Mouse (Mus musculus) testis, adult 2 months (tissue): ENCODE measurements around the gene Muc3a. TPM values are rescaled to one million over a fixed set of nuclear protein-coding genes. Genes with fewer than 3 reads are reported as not detected.

Experiments used
- H3K27ac ChIP-seq: fragments of 200-500 bp; 2 replicates; pipeline ENCODE4 v1.5.1; 2012; ENCODE audit warnings: low read depth, low read length; ENCODE audit not compliant: control insufficient read depth, insufficient read depth
- H3K27me3 ChIP-seq: fragments of 200-500 bp; 2 replicates; pipeline ENCODE4 v1.6.1; 2012; ENCODE audit warnings: mild to moderate bottlenecking, low read length, moderate library complexity; ENCODE audit not compliant: control insufficient read depth, insufficient read depth
- H3K36me3 ChIP-seq: fragments of 200-500 bp; 2 replicates; pipeline ENCODE4 v1.6.1; 2012; ENCODE audit warnings: mild to moderate bottlenecking, low read length; ENCODE audit not compliant: control insufficient read depth, insufficient read depth
- H3K4me1 ChIP-seq: fragments of 200-500 bp; 2 replicates; pipeline ENCODE4 v1.6.1; 2012; ENCODE audit warnings: low read length; ENCODE audit not compliant: control insufficient read depth, insufficient read depth
- H3K4me3 ChIP-seq: fragments of 200-500 bp; 2 replicates; pipeline ENCODE4 v1.5.1; 2012; ENCODE audit warnings: low read depth, mild to moderate bottlenecking, low read length, moderate library complexity, mixed read lengths; ENCODE audit not compliant: control insufficient read depth
- CTCF ChIP-seq: fragments of 200-500 bp; IDR thresholded peaks from 2 replicates; pipeline ENCODE4 v1.5.1; 2012; ENCODE audit warnings: low read depth, mild to moderate bottlenecking, inconsistent platforms, low read length, moderate library complexity; ENCODE audit not compliant: control insufficient read depth, insufficient read depth, insufficient replicate concordance
- POLR2A ChIP-seq: fragments of 200-500 bp; IDR thresholded peaks from 2 replicates; pipeline ENCODE4 v1.6.1; 2012; ENCODE audit warnings: low read depth, mild to moderate bottlenecking, inconsistent platforms, low read length, moderate library complexity; ENCODE audit not compliant: control insufficient read depth
- polyA plus RNA-seq: library from polyadenylated mRNA; depleted of rRNA; stranded (reverse); fragments of >200 nt; gene quantifications from 2 replicates; pipeline ENCODE4 v1.2.3, GENCODE M21; 2012; rRNA removed

Gene Muc3a
- polyA plus RNA-seq, result 1.2 and 1.4 TPM in 2 replicates

GRCm38 (mm10) chr5:137212289-137212688, at the start of gene Muc3a:
Gene Muc3a, minus strand, starts transcription at chr5:137212389.
- peaks cover 9% of the 10 kb centered on the region for H3K4me1 ChIP-seq
- H3K27ac ChIP-seq, result no peak within 1 kb of the TSS
- H3K27me3 ChIP-seq, result no peaks in the 10 kb centered on the region
- H3K4me3 ChIP-seq, result no peak within 1 kb of the TSS
- H3K36me3 ChIP-seq, result no peaks in the 10 kb centered on the region
- no peak for TF ChIP-seq CTCF
- no peak for TF ChIP-seq POLR2A

GRCm38 (mm10) chr5:137211114-137211829, 917 bp downstream of the Muc3a start:
- Histone ChIP-seq H3K4me3 (no peak overlapping the region), H3K36me3 (no peaks in the 10 kb centered on the region), H3K27ac (no peak overlapping the region), H3K4me1 (peaks cover 9% of the 10 kb centered on the region), H3K27me3 (no peaks in the 10 kb centered on the region)
- TF ChIP-seq CTCF (no peak), POLR2A (no peak)

- H3K27me3 ChIP-seq, result no peaks in the 10 kb centered on the region
- TF ChIP-seq POLR2A (no peak), CTCF (no peak)
- peaks cover 9% of the 10 kb centered on the region for H3K4me1 ChIP-seq
- no peaks in the 10 kb centered on the region for H3K36me3 ChIP-seq
- H3K4me3 ChIP-seq, result no peak overlapping the region
- no peak overlapping the region for H3K27ac ChIP-seq
Observed at GRCm38 (mm10) chr5:137210689-137211088, 1.5 kb downstream of the Muc3a start.

GRCm38 (mm10) chr5:137205301-137205700, 6.9 kb downstream of the Muc3a start:
- no peak overlapping the region for H3K27ac ChIP-seq
- TF ChIP-seq CTCF, result no peak
- TF ChIP-seq POLR2A, result no peak

GRCm38 (mm10) chr5:137194488-137195120, 17.6 kb downstream of the Muc3a start:
- Histone ChIP-seq H3K4me3 (no peak overlapping the region), H3K4me1 (peaks cover 2% of the 10 kb centered on the region; the same call in 1 of the 2 replicates), H3K27me3 (no peaks in the 10 kb centered on the region), H3K36me3 (no peaks in the 10 kb centered on the region), H3K27ac (no peak overlapping the region)
- TF ChIP-seq CTCF (no peak), POLR2A (no peak)

More at GRCm38 (mm10) chr5:137205301-137205700, 6.9 kb downstream of the Muc3a start:
- Histone ChIP-seq H3K4me3 (no peak overlapping the region), H3K4me1 (peaks cover under 1% of the 10 kb centered on the region; the same call in 1 of the 2 replicates), H3K27me3 (no peaks in the 10 kb centered on the region), H3K36me3 (no peaks in the 10 kb centered on the region)

GRCm38 (mm10) chr5:137193279-137193952, 18.8 kb downstream of the Muc3a start:
- Histone ChIP-seq H3K27me3 (no peaks in the 10 kb centered on the region), H3K27ac (no peak overlapping the region), H3K4me3 (no peak overlapping the region), H3K36me3 (no peaks in the 10 kb centered on the region), H3K4me1 (peaks cover 2% of the 10 kb centered on the region; the same call in 1 of the 2 replicates)
- no peak for TF ChIP-seq POLR2A
- no peak for TF ChIP-seq CTCF

GRCm38 (mm10) chr5:137189326-137189725, 22.9 kb downstream of the Muc3a start:
- Histone ChIP-seq H3K27me3 (no peaks in the 10 kb centered on the region), H3K4me3 (peak overlapping the region; percentile 63), H3K36me3 (no peaks in the 10 kb centered on the region), H3K4me1 (peaks cover 2% of the 10 kb centered on the region; the same call in 1 of the 2 replicates), H3K27ac (no peak overlapping the region)
- TF ChIP-seq CTCF (no peak), POLR2A (no peak)

- TF ChIP-seq CTCF (no peak), POLR2A (no peak)
- H3K27ac ChIP-seq, result no peak overlapping the region
- H3K4me3 ChIP-seq, result no peak overlapping the region
- no peaks in the 10 kb centered on the region for H3K36me3 ChIP-seq
- no peaks in the 10 kb centered on the region for H3K4me1 ChIP-seq
- H3K27me3 ChIP-seq, result no peaks in the 10 kb centered on the region
Observed at GRCm38 (mm10) chr5:137185362-137185761, 26.8 kb downstream of the Muc3a start.
